Mouse (Mus musculus) left cerebral cortex, adult 8-10 months (tissue): ENCODE measurements around the gene Sdr42e1. TPM values are rescaled to one million over a fixed set of nuclear protein-coding genes. Genes with fewer than 3 reads are reported as not detected.

Source experiments
- DNase-seq, 2 experiments: peaks; one replicate each; pipeline ENCODE4 v3.0.0; 2022; ENCODE audit warnings: low spot score in 2 of 2
- total RNA-seq, 4 experiments: library from RNA; stranded (reverse); gene quantifications; 2 replicates each; pipeline ENCODE4 v1.2.4; 2022

Sdr42e1 gene
- 1 to 10 TPM; 4.2 to 6.7 (median 4.9) TPM for total RNA-seq

DNA sequence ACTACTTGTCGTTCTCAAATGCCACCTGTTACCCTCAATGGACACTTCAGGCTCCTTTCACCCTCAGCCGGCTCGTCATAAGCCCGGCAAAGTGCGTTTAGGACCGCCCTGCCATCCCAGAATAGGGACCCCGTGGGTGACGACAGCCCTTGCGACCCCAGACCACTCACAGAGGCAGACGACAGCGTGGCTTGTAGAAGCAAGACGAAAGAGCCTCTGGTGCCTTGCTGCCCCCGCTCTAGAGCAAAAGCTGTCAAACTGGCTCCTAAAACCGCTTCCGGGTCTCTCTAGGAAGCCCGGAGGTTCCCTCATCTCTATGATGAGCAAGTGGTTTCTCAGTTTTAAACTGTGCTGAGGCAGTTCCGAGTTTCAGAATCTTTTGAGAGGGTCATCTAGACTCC lies at the start of gene Sdr42e1:
Gene Sdr42e1, minus strand, starts transcription at position 260 of the 401 bp plus-strand sequence.
- peak; percentile 9 to 14 for DNase-seq

DNA sequence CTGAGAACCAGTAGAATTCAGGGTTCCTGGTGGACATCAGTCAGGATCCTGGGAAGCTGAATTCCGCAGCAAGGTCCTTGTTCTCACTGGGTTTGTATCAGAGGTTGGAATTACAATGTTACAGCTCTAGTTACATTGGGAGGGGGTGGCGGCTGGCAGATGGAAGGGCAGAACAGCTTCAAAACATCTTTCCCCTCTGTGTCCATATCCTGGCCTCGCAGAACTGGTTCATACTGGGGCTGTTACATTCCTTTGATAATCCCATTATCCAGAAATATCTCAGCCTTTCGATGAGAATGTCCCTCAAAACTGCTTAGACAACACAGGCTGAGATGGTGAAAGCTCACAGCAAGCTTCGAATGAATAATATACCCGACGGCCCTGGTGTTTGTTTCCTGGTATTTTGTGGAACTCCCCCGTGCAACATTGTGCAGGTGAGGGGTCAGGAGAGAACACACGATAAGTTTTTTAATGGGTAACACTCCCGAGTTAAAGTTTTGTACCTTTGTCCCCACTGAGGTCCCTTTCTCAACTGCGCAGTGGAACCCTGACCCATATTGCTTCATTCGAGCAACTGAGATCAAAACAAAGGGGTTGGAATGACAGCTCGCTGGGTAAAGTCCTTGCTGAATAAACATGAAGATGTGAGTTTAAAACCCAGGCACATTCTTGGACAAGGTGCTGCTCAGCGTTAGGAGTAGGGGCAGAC lies 44.8 kb upstream of the Sdr42e1 start:
- no peak for DNase-seq

DNA sequence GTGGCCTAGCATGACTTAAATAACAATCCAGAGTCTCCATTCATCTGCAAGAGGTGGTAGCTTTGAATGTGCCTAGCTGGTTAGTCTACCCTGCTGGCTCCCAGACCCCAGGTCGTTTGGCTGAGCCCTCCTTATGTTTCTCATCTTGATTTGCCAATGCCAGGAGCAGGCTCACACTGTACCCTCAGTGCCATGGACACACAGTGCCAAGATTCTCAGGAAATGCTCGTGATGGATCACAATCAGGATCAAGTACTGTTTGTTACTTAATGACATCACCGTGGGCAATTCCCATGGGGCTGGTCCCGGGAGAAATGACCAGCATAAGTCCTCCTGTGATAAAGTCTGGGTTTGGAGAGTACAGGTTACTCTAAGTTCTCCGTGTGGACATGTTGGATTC lies 42.4 kb upstream of the Sdr42e1 start:
- no peak for DNase-seq

- no peak for DNase-seq
These were observed 41.1 kb upstream of the Sdr42e1 start for GRCm38 (mm10) chr8:117714604-117715003.

GRCm38 (mm10) chr8:117712226-117712625 lies 38.7 kb upstream of the Sdr42e1 start:
- no peak for DNase-seq

DNA sequence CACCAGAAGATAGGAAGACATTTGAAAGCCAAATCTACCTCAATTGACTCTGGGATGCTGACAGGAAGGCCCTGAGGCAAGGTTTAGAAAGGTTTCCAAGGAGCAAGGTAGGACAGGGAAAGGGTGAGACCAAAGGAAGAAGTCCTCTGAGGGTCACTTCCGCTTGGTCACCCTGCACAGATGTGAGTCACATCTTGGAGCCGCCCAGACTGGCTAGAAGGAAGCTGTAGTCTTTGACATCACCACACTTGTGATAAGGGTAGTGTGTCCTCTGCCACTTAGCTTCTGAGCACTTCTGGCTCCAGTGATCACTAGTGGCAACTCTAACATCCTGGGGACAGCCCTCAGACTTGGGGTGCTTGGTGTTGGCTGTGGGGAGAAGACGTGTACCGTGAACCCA lies 32.7 kb upstream of the Sdr42e1 start:
- DNase-seq: no peak

DNA sequence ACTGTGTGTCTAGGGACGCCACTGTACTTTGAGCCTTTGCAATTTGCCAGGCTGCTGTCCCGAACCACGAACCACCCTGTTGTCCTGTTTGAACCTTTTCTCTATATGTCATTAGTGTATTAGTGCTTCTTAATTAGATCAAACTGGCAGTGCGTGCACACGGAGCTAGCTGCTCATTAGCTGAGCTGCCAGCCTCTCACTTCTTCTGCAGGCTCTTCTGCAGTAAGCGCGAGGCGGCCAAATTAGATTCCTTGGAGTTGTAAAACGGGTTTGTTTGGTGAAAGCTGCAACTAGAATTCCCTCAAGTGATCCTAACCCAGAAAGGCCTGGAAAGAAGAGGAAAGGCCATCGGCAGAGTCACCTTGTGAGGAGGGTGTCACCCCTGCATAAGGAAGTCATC lies 29.2 kb upstream of the Sdr42e1 start:
- DNase-seq: no peak

DNA sequence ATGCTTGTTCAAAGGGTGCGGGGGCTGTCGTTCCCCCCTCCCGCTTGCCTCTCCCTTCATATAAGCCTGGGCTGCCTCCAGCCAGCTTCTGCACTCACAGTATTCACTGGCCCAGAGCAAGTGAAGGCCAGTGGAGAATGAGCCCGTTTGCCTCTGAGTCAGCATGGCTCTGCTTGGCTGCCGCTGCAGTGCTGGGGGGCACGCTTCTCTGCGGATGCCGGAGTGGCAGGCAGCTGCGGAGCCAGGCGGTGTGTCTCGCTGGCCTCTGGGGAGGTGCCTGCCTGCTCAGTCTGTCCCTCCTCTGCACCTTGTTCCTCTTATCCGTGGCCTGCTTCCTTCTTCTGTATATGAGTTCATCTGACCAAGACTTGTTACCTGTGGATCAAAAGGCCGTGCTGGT lies 28.4 kb upstream of the Sdr42e1 start, which contains the start of gene Hsd17b2:
Gene Hsd17b2, plus strand, starts transcription at position 46 of the 400 bp plus-strand sequence.
- DNase-seq: no peak

DNA sequence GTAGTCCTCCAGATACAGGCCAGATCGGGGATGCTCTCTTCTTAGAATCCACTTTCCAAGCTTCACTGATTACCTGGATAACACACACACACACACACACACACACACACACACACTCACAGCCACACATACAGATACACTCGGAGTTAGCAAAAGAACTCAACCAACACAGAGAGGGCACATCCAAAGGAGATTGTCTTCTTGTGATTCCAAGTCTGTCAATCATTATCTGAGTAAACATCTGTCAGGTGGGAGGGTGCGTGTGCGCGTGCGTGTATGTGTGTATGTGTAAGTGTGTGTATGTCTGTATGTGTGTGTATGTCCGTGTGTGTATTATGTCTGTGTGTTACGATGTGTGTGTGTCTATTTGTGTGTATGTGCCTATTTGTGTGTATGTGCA lies 27.8 kb upstream of the Sdr42e1 start:
- DNase-seq: no peak

DNA sequence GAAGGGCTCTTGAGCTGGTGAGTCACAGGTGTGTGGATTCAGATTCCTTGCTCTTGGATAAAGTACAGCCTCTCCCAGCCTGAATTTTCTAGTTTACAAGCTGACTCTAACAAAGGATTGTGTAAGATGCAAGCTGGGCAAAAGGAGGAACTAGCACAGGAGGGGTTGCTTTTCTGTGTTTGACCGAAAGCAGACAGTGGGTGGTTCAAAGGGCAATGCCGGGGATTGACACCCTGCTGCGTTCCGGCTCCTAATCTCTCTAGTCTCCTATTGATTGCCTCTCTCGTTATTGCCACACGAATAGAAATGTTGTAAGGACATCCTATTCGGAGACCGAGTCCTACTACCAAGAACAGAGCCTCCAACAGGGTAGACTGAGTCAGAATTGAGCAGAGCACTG lies 27.2 kb upstream of the Sdr42e1 start:
- DNase-seq: no peak

- DNase-seq: peak in 1 of 2 experiments; percentile 9
These were observed 23.8 kb upstream of the Sdr42e1 start for GRCm38 (mm10) chr8:117697248-117697647.

GRCm38 (mm10) chr8:117695636-117696035 lies 22.1 kb upstream of the Sdr42e1 start:
- no peak for DNase-seq

DNA sequence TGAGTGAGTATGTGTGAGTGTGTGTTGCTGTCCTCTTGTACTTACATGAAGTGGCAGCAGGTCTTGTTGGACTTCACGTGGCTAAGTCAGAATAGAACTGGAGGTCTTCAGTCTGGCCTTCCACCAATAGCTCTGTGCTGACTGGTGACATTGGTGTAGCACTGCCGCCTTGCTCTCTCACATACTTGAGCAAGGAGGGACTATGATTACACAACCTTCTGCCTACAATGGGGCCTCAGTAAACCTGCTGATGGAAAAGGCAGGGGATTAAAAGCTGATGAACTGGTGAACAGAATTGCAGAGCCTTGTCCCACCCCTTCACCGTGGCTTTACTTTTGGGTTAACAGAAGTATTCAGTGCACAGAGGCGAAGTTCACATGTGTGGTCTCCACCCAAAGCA lies 18.6 kb upstream of the Sdr42e1 start:
- no peak for DNase-seq

GRCm38 (mm10) chr8:117687890-117688289 lies 14.4 kb upstream of the Sdr42e1 start:
- no peak for DNase-seq

- DNase-seq: no peak
These were observed 11.0 kb upstream of the Sdr42e1 start for GRCm38 (mm10) chr8:117684504-117684903.

GRCm38 (mm10) chr8:117683925-117684472 lies 10.5 kb upstream of the Sdr42e1 start:
- DNase-seq: no peak

DNA sequence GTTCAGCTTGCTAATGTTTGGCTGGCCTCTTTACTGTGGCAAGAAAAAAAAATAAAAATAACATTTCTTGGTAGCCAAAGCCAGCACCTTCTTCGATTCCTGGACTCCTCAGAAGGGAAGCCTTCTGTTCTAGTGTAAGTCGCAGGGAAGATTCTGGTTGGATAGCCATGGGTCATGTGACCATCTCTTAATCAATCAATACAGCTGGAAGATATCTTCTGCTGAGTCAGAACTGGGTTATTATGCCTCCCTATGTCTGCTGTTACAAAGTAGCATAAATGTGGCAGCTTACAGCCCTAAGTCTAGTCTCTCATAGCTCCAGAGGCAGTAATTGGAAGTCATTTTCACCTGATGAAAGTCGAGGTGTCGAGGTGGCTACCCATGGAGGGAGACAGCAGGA lies 5.2 kb upstream of the Sdr42e1 start:
- DNase-seq: no peak

DNA sequence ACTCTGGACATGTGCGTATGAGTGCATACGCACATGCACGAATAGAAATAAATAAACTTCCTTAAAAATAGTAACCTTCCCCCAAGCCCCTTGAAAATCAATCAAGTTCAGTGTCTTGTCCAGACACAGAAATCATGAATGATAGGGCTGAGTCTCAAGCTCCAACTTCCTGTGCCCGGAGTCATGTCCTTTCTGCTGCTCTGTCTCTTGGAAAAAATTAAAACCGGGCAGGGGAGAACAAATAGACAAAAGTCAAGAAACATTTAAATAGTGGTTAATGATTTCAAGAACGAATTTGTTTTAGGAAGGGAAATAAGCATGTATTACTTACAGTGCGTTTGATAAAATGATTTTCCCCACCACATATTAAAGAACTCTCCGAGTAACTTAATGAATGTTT lies 3.5 kb upstream of the Sdr42e1 start:
- DNase-seq: no peak

DNA sequence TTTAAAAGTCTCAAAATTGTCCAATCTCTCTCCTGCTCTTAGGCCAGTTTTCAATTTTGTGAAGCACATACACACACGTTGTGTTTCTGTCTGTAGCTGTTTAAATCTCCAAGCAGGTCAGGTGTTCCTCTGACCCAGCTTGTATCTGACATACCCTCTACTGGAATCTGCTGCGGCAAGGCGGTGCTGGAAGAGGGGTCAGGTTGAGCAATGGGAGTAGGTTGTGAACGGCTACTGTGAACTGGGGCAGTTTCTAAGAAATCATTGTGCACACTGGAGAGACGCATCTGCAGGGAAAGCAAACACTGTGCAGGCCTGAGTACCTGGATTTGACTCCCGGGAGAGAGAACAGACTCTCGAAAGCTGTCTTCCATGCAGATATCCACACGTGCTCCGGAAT lies 3.0 kb upstream of the Sdr42e1 start:
- no peak for DNase-seq

DNA sequence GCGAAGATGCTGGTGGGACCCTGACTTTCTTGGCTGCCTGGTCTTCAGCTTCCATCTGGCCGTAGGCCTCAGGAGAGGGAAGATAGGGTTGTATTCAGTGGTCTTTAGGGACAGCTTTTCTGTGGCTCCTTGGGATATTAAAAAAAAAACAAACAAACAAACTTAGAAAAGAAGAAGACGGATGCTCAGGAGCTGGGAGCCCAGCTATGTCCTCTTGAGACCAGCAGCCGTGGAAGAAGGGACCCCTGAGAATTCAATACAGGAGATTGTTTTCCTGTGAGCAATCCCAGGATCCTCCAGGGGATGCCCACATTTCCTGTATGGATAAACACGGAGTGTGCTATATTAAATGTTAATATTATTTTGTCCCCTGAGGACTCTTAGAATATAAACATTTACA lies 1.7 kb upstream of the Sdr42e1 start:
- no peak for DNase-seq

- no peak for DNase-seq
These were observed 931 bp downstream of the Sdr42e1 start for GRCm38 (mm10) chr8:117672558-117672957.

DNA sequence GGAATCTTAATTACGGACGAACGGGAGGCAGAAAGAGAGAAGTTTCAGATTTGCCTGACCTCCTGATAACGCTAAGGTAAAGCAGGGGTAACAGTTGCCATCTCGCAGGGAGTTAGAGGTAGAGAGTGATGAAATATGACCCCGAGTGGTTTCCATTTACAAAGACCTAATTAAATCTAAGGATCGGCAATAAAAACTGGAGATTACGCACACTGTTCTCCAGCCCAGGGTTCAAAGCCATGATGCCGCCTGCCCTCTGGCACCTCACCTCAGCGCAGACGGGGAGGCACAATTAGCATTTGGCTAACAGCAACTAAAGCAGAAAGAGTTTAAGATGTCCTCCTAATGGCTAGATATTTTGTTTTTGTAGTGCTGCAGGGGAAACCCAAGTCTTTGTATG lies 3.0 kb downstream of the Sdr42e1 start:
- DNase-seq: no peak

DNA sequence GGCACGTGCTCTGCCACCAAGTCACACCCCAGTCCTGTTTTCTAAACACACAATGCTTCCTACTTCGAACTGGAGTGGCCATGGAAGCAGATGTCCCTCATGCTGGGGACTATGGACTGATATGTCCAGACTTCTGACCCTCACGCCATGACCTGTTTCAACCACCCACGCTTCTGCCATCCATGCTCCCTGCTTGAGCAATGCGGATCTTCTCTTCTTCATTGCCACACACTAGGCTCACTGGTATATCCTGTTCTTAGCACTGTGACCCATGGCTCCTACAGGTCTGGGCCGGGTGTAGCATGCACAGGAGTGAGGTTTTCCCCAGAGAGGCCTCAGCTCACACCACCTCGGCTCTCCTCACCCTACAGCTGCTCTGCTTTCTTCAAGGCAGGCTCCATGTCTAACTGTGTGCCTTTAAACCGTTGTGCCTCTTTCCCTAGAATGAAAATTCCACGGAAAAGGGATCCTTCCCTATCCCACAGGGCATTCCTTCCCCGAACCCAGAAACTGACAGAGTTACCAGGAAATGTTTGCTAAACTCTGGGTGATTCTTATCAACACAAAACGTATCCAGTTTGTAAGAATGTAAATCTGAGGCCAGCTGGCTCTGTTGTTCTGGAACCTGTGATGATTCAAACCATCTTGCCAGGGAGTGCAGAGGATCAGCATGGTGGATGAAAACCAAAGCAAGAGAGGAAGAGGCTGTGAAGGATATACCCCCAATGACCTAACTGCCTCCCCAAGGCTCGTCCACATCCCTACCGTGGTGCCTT lies 6.0 kb downstream of the Sdr42e1 start:
- DNase-seq: no peak
